Mouse (Mus musculus) urinary bladder, postnatal 10 days (tissue): ENCODE measurements around the gene Teddm1a.
"Not testable (repeated sequence)": the region's sequence is repeated elsewhere in the genome, so short reads cannot be mapped to it uniquely, and the experiment has no call there.

ENCODE experiments used
- DNase-seq: peaks from one replicate; pipeline ENCODE4 v3.0.0; 2022; ENCODE audit warnings: low spot score

Gene Teddm1a

GRCm38 (mm10) chr1:153891442-153891841 is at the start of gene Teddm1a:
Teddm1a (plus strand) TSS chr1:153891742.
- no peak for DNase-seq

GRCm38 (mm10) chr1:153842121-153842740 is 49.3 kb upstream of the Teddm1a start:
- no peak for DNase-seq

- DNase-seq = no peak
These were observed 47.5 kb upstream of the Teddm1a start, which contains the start of gene Rgsl1 for GRCm38 (mm10) chr1:153844042-153844441. Rgsl1 (minus strand) TSS chr1:153844142.

GRCm38 (mm10) chr1:153846420-153846819 is 45.1 kb upstream of the Teddm1a start:
- no peak for DNase-seq

GRCm38 (mm10) chr1:153846867-153847266 is 44.7 kb upstream of the Teddm1a start:
- DNase-seq = no peak

GRCm38 (mm10) chr1:153852696-153853095 is 38.8 kb upstream of the Teddm1a start:
- DNase-seq = not testable (repeated sequence)

- no peak for DNase-seq
These were observed 35.6 kb upstream of the Teddm1a start for GRCm38 (mm10) chr1:153855946-153856345.

GRCm38 (mm10) chr1:153874045-153874444 is 17.5 kb upstream of the Teddm1a start, which contains the start of gene Teddm1b:
Teddm1b (plus strand) TSS chr1:153874345.
- no peak for DNase-seq

- not testable (repeated sequence) for DNase-seq
These were observed 11.2 kb upstream of the Teddm1a start for GRCm38 (mm10) chr1:153880391-153880790.

- DNase-seq = no peak
These were observed 5.4 kb upstream of the Teddm1a start for GRCm38 (mm10) chr1:153886024-153886633.

- DNase-seq = no peak
These were observed 1.4 kb upstream of the Teddm1a start for GRCm38 (mm10) chr1:153890121-153890520.

- no peak for DNase-seq
These were observed 2.2 kb downstream of the Teddm1a start for GRCm38 (mm10) chr1:153893746-153894145.

GRCm38 (mm10) chr1:153894201-153894893 is 2.8 kb downstream of the Teddm1a start:
- no peak for DNase-seq

GRCm38 (mm10) chr1:153894979-153895378 is 3.4 kb downstream of the Teddm1a start:
- no peak for DNase-seq

- no peak for DNase-seq
These were observed 5.7 kb downstream of the Teddm1a start for GRCm38 (mm10) chr1:153897196-153897595.

- DNase-seq = no peak
These were observed 7.6 kb downstream of the Teddm1a start for GRCm38 (mm10) chr1:153898989-153899730.

GRCm38 (mm10) chr1:153899731-153900380 is 8.3 kb downstream of the Teddm1a start, which contains the start of the genes Glul and Teddm2:
Glul (plus strand) TSS chr1:153899944.
Teddm2 (minus strand) TSS chr1:153900228.
- DNase-seq = peak; percentile 87

GRCm38 (mm10) chr1:153900381-153900780 is 8.8 kb downstream of the Teddm1a start:
- no peak for DNase-seq

GRCm38 (mm10) chr1:153900860-153901730 is 9.6 kb downstream of the Teddm1a start:
- DNase-seq = no peak

- DNase-seq = no peak
These were observed 11.5 kb downstream of the Teddm1a start for GRCm38 (mm10) chr1:153903006-153903405.

- DNase-seq = no peak
These were observed 12.7 kb downstream of the Teddm1a start for GRCm38 (mm10) chr1:153904236-153904635.
